Mouse (Mus musculus) CD4-positive, CD25-positive, alpha-beta regulatory T cell, adult 2 months (primary cell): ENCODE measurements around the gene Tcf7l1.
A peak's percentile ranks its signal among the peaks of the same experiment; 100 is the strongest.
"Not testable (repeated sequence)": the region's sequence is repeated elsewhere in the genome, so short reads cannot be mapped to it uniquely, and the experiment has no call there.

Experiments
- DNase-seq: peaks from one replicate; pipeline ENCODE4 v3.0.0-alpha.2; 2012; ENCODE audit warnings: low read depth, low spot score

Gene Tcf7l1

DNA sequence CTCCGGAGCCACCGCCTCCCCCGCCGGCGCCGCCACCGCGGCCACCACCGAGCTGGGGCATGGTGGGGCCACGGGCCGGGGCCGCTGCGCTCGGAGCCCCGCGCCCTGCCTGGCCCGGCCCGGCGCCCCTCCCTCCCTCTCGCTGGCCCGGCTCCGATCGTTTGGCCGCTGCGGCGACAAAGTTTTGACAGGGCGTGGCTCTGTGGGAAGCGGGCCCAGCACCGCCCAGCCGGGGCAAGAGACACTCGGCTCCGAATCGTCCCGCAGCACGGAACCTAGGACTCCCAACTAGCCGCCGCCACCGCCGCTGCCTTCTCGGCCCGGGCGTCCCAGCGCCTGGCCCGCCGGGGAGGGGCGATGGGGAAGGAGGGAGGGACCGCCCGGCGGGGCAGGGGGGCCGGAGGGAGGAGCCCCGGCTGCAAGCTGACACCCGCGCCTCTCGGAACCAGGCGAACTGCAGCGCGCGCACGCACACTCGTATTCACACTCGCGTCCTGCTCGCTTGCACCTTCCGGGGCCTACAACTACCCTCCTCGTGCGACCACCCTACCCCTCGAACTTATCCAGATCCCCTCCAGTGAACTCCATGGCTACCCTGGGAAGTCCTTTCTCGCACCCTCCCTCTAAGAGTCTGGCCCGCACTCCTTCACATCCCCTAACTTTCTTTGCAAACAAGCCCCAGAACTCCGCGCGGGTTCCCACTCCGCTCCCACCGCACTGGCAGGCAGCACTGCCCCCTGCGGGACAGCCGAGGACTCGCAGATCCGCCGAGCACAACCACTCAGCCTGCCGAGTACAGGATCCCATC is at the start of gene Tcf7l1:
TSS of gene Tcf7l1 (minus strand) at position 363 of the 808 bp plus-strand sequence.
- DNase-seq = peak; percentile 89

GRCm38 (mm10) chr6:72837756-72838155 is 48.7 kb upstream of the Tcf7l1 start:
- no peak for DNase-seq

DNA sequence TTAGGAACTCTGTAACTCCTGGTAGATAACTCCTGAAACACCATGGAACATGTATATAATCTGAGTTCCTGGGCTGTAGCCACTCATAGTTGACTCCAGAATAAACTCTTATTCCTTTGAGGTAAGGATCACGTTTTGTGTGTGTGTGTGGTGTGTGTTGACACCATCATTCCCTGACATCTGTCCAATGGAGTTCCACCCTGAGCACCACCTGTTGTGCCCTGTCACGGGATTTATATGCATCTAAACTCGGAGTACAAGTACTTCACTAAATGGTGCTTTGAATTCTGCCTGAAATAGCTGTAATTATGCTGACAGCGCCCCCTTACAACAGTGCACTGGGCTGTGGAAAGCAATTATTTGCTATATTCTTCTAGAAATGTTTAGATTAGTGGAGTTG is 45.5 kb upstream of the Tcf7l1 start:
- DNase-seq = no peak

GRCm38 (mm10) chr6:72831858-72832257 is 42.8 kb upstream of the Tcf7l1 start:
- DNase-seq = no peak

GRCm38 (mm10) chr6:72831276-72831675 is 42.2 kb upstream of the Tcf7l1 start:
- DNase-seq = peak; percentile 69

GRCm38 (mm10) chr6:72828857-72829256 is 39.8 kb upstream of the Tcf7l1 start:
- peak; percentile 38 for DNase-seq

DNA sequence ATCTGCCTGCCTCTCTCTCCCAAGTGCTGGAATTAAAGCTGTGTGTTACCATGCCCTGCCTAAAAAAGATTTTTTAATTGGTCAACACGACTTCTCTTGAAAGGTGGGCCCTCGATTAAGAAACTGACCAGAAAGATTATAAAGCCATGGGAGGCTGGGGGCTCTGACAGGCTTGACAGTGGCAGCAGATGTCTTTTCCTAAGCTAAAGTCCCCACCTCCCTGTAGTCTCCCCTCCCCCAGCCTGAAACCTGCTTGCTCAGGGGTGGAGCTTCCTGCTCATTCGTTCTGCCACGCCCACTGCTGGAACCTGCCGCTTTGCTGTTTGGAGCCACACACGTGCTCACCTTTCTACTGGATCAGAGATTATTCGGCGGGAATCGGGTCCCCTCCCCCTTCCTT is 39.0 kb upstream of the Tcf7l1 start:
- not testable (repeated sequence) for DNase-seq

GRCm38 (mm10) chr6:72825762-72826161 is 36.7 kb upstream of the Tcf7l1 start:
- DNase-seq = no peak

DNA sequence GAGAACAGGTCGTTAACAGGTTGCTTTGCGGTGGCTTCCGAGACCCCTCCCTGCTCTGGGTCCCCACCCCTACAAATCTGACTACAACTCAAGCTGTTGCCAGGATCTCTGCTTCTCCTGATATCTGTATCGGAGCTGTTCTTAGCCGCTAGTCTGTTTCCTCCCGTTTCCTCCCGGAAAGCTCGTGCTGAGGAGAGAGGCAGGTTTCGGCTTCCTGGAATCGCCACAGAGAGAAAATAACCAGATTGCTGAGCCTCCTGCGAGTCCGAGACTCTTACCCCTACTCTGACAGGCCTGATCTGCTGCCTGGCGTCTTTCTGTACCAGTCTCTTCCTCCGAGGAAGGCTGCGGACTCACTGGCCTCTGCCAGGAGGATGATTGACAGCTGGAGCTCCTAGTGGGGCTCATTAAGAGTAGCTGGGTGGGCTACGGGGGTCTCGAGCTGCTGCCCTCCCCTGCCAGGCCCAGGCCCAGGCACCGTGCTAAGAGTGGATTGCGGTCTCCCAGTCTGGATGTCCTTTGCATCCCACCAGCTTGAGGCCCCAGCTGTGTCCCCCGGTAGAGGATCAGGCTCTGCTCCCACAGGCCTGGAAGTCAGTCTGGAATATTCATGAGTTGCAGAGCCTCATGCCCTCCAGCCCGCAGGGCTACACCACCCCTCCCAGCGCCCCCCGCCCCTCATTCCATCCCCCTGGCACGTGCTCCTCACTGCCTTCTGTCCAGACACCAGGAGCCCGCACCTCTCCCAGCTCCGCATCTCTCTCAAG is 36.1 kb upstream of the Tcf7l1 start:
- no peak for DNase-seq

- DNase-seq = no peak
Measured at GRCm38 (mm10) chr6:72813456-72813855, 24.4 kb upstream of the Tcf7l1 start.

- DNase-seq = no peak
Measured at GRCm38 (mm10) chr6:72810248-72810647, 21.2 kb upstream of the Tcf7l1 start.

GRCm38 (mm10) chr6:72809522-72810149 is 20.6 kb upstream of the Tcf7l1 start:
- DNase-seq = no peak

- no peak for DNase-seq
Measured at GRCm38 (mm10) chr6:72808342-72808741, 19.3 kb upstream of the Tcf7l1 start.

DNA sequence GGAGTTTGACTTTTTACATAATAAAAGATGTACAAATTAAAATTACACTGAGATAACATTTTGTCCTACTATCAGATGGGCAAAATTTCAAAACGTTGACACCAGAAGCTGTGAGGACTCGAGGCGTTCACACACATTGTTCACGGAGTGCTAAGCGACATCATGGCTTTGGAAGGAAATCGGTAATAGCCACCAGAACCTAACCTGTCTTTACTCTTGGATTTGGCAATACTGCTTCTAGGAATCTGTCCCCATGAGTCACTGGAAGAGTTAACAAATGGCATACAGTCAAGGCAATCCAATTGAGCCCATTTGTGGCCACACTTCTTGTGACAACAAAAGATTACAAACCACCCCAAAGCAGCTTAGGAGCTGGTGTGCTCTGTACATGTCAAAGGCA is 14.6 kb upstream of the Tcf7l1 start:
- DNase-seq = no peak

- DNase-seq = no peak
Measured at GRCm38 (mm10) chr6:72802119-72802518, 13.1 kb upstream of the Tcf7l1 start.

DNA sequence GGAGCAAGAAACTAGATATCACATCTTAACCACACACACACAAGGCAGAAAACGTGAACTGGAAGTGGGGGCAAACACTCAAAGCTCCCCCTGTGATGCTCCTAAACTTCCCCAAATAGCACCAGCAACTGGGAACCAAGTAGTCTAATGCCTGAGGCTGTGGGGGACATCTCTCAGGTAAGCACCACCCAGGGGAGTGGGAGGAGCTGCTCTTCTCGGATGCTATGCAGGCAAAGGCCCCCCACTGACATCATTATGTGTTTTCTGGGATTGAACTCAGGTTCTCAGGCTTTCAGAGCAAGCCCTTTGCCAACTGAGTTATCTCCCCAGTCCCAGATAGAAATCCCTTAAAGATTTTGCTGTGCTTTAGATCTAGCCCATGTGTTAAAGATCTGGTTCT is 11.6 kb upstream of the Tcf7l1 start:
- no peak for DNase-seq

DNA sequence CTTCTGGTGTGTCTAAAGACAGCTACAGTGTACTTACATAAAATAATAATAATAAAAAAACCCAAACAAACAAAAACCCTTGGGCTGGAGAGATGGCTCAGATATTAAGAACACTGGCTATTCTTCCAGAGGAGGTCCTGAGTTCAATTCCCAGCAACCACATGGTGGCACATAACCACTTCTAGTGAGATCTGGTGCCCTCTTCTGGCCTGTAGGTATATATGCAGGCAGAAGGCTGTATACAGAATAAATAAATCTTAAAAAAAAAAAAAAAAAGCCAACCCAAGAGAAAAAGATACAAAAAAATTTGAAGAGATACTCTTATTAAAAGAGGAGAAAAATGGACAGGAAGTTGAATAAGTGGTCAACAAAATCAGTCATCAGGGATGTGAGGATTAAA is 8.7 kb upstream of the Tcf7l1 start:
- DNase-seq = peak; percentile 22

- DNase-seq = no peak
Measured at GRCm38 (mm10) chr6:72795444-72795843, 6.4 kb upstream of the Tcf7l1 start.

GRCm38 (mm10) chr6:72794870-72795269 is 5.8 kb upstream of the Tcf7l1 start:
- no peak for DNase-seq

- DNase-seq = no peak
Measured at GRCm38 (mm10) chr6:72792641-72793040, 3.6 kb upstream of the Tcf7l1 start.

DNA sequence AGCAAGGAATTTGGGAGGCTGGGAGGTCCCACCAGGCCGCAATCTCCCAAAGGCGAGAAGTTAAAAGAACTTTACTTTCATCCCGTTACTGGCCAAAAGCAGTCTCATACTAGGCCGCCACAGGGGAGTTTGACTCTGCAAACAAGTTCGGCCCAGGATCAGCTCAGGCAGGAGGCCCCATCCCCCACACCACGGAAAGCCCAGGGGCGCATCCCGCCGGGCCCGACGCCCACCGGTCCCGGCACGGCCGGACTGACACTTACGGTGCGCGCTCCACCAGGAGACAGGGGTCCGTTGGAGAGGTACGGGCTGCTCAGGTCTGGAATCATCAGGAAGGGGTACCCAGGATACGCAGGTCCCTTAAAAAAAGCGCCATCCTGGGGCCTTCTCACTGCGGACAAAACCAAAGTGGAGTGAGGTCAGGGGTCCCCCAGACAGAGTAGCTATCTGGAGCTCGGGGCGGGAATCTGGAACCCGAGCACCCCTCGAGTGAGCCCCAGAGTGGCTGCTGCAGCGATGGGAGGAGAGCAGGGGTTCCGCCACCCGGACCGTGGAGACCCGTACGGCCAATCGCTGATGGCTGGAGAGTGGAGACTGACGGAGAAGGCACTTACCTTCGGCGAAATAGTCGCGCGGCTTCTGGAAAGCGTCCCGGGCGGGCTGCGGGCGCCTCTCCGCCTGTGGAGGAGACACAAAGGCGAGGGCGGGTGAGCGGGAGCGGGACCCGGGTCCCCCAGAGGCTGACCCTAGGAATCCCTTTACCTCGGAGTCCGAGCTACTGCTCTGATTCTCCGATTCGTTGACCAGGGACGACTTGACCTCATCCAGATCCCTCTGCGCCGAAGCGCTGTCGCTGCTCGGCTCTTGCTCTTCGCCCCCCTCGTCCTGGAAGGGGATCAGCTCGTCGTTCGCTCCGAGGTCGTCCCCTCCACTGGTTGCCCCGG is 834 bp downstream of the Tcf7l1 start:
- peak; percentile 13 for DNase-seq
